Mouse (Mus musculus) testis, adult 2 months (tissue): ENCODE data around the gene Apol7a. TPM values are rescaled to one million over a fixed set of nuclear protein-coding genes. Genes with fewer than 3 reads are reported as not detected.
A peak's percentile ranks its signal among the peaks of the same experiment; 100 is the strongest.

Experiments
- H3K27ac ChIP-seq: fragments of 200-500 bp; 2 replicates; pipeline ENCODE4 v1.5.1; 2012; ENCODE audit warnings: low read depth, low read length; ENCODE audit not compliant: control insufficient read depth, insufficient read depth
- H3K27me3 ChIP-seq: fragments of 200-500 bp; 2 replicates; pipeline ENCODE4 v1.6.1; 2012; ENCODE audit warnings: mild to moderate bottlenecking, low read length, moderate library complexity; ENCODE audit not compliant: control insufficient read depth, insufficient read depth
- H3K36me3 ChIP-seq: fragments of 200-500 bp; 2 replicates; pipeline ENCODE4 v1.6.1; 2012; ENCODE audit warnings: mild to moderate bottlenecking, low read length; ENCODE audit not compliant: control insufficient read depth, insufficient read depth
- H3K4me1 ChIP-seq: fragments of 200-500 bp; 2 replicates; pipeline ENCODE4 v1.6.1; 2012; ENCODE audit warnings: low read length; ENCODE audit not compliant: control insufficient read depth, insufficient read depth
- H3K4me3 ChIP-seq: fragments of 200-500 bp; 2 replicates; pipeline ENCODE4 v1.5.1; 2012; ENCODE audit warnings: low read depth, mild to moderate bottlenecking, low read length, moderate library complexity, mixed read lengths; ENCODE audit not compliant: control insufficient read depth
- CTCF ChIP-seq: fragments of 200-500 bp; IDR thresholded peaks from 2 replicates; pipeline ENCODE4 v1.5.1; 2012; ENCODE audit warnings: low read depth, mild to moderate bottlenecking, inconsistent platforms, low read length, moderate library complexity; ENCODE audit not compliant: control insufficient read depth, insufficient read depth, insufficient replicate concordance
- POLR2A ChIP-seq: fragments of 200-500 bp; IDR thresholded peaks from 2 replicates; pipeline ENCODE4 v1.6.1; 2012; ENCODE audit warnings: low read depth, mild to moderate bottlenecking, inconsistent platforms, low read length, moderate library complexity; ENCODE audit not compliant: control insufficient read depth
- polyA plus RNA-seq: library from polyadenylated mRNA; depleted of rRNA; stranded (reverse); fragments of >200 nt; gene quantifications from 2 replicates; pipeline ENCODE4 v1.2.3, GENCODE M21; 2012

The Apol7a gene
- polyA plus RNA-seq, 1 experiment, result 0.10 TPM

DNA sequence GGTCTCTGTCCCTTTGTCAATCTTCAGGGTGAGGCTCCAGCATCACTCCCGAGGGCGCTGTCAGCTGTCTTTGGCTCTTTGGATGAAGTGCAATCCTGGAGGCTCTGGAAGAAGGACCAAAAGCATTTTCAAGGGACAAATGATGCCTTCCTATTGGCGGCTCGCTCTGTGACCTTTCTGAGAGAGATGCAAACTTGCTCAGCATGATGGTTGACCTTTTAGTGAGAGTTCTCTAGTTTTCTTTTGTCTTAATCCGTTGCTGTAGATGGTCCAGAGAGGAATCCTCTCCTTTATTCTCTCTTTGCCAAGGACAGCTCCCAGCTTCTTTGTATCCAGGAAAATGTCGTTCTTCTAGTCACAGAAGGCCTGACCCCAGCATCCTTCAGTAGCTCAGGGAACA lies 39.8 kb downstream of the Apol7a start:
- no peak for TF ChIP-seq POLR2A
- TF ChIP-seq CTCF, result no peak
- Histone ChIP-seq H3K36me3 (no peaks in the 10 kb centered on the region), H3K27me3 (peaks cover 3% of the 10 kb centered on the region; the same call in 1 of the 2 replicates), H3K4me3 (no peak overlapping the region), H3K4me1 (peaks cover 9% of the 10 kb centered on the region), H3K27ac (no peak overlapping the region)

DNA sequence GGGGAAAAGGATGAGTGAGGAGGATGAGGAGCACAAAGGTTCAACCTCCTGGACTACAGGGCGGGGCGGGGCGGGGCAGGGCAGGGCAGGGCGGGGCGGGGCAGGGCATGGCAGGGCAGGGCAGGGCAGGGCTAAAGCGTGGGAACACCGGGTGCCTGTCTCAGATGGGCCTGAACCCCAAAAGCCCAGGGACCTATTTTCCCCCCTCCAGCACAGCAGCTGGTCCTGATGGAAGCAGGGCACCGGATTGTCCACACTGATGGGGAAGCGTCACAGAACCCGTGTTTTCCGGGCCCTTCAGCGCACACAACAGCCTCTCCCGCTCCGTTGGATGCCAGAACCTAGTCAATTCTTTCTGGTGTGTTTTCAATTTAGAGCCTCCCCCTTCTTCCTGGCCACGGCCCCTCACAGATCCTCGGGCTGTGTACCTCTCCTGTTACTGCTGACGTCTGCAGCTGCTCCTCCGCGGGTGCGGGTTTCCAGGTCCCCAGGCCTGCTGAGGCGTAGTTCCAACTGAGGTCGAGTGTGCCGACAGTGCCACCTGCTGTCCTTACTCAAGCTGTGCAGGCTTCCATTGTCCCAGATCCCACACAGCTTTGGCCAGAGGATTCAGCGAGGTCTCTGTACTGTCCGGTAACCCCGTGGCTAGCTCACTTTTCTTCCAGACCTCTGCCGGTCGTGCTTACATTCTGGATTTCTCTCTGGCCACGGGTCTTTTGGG lies 40.4 kb downstream of the Apol7a start:
- TF ChIP-seq POLR2A (no peak), CTCF (peak; percentile 93)
- Histone ChIP-seq H3K36me3 (no peaks in the 10 kb centered on the region), H3K4me3 (peak overlapping the region; percentile 37), H3K4me1 (peaks cover 9% of the 10 kb centered on the region), H3K27ac (no peak overlapping the region), H3K27me3 (peaks cover 3% of the 10 kb centered on the region; the same call in 1 of the 2 replicates)

DNA sequence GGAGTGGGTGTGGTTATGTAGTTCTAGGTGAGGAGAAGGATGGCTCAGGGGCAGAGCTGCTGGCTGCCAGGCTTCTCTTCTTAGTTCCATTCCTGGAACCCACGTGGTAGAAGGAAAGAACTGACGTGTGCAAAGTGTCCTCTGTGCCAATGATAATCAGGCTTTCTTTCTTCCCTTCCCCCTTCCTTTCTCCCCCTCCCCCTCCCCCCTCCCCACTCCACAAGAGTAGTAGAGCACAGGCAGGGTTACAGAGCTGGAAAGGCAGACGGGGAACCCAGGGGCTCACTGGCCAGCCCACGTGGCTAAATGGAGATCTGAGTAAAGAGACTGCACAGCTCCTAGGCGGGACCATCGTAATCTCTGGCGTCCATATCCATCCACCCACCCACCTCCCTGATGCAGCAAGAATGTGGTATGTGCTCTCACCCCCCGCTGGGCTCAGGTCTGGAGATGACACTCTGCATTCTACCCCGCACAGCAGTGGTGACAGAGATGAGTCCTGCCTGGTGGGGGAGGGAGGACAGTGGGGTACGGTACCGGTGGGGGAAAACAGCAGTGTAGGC lies 42.6 kb downstream of the Apol7a start:
- H3K4me1 ChIP-seq, result peaks cover 12% of the 10 kb centered on the region
- TF ChIP-seq CTCF (no peak), POLR2A (no peak)
- H3K27ac ChIP-seq, result no peak overlapping the region
- H3K4me3 ChIP-seq, result no peak overlapping the region
- peaks cover 3% of the 10 kb centered on the region; the same call in 1 of the 2 replicates for H3K27me3 ChIP-seq
- no peaks in the 10 kb centered on the region for H3K36me3 ChIP-seq

DNA sequence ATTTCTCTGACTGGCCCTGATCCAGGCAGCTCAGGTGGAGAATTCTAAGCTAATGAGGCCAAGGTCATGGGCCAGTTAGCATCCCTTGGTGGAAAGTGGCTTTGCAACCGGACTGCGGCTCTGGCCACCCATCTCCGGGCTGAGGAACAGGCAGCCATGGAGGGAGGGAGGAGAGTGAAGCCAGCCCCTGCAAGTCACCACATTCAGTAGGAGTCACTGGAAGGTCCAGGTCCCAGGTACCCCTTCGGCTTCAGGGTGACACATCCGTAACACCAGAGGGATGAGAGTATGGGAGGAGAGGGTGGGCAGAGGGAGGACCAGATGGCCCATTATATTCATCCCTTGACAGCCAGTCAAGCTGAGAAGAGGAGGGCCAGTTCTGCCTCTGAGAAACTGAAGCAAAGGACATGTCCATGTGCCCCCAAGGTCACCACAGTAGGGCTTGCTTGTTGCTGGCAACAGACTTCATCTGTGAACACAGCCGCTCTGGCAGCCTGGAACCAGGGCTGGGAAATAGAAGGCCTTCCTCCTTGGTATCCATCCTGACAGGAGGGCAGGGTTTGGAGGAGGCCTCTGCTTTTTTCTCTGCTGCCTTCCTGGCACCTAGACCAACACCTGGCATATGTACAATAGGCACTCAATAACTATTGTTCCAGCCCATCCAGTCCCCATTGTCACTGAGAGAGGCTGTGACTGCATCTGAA lies 43.9 kb downstream of the Apol7a start:
- peaks cover 3% of the 10 kb centered on the region; the same call in 1 of the 2 replicates for H3K27me3 ChIP-seq
- H3K27ac ChIP-seq, result no peak overlapping the region
- no peak for TF ChIP-seq CTCF
- no peak for TF ChIP-seq POLR2A
- no peaks in the 10 kb centered on the region for H3K36me3 ChIP-seq
- H3K4me1 ChIP-seq, result peaks cover 12% of the 10 kb centered on the region
- no peak overlapping the region for H3K4me3 ChIP-seq

DNA sequence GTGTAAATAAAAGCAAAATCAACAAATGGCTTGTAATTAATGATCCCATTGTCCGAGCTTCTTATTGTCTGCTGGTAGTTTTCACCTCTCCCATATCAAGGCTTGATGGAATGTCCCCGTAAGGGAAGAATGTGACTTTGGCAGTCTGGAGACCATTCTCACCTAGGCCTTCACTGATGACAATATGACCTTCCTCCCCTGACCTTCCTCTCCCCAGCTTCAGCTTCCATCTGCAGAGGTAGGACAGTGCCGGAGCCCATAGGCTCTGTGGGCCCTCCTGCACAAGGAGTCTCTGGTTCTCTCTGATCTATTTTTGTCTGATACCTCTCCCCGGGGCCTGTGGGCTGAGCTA lies 44.4 kb downstream of the Apol7a start:
- no peak overlapping the region for H3K27ac ChIP-seq
- H3K4me1 ChIP-seq, result peaks cover 11% of the 10 kb centered on the region
- TF ChIP-seq POLR2A (no peak), CTCF (no peak)
- H3K4me3 ChIP-seq, result no peak overlapping the region
- no peaks in the 10 kb centered on the region for H3K36me3 ChIP-seq
- peaks cover under 1% of the 10 kb centered on the region; the same call in 1 of the 2 replicates for H3K27me3 ChIP-seq

DNA sequence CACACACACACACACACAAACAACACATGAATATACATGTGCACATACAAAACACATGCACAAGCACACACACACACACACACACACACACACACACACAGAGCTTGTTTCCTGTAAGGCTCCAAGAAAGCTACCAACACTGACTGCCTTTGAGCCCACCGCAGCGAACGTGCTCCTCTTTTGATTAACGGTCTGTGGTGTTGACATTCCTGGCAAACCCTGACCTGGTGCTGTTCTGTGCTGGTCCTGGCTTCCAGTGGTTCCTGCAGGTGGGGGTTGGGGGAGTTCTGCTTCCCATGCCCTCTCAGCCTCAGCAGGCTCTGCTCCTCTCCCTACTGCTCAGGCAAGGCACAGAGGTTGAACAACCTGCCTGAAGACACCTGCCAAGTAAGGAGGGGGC lies 45.1 kb downstream of the Apol7a start:
- Histone ChIP-seq H3K36me3 (no peaks in the 10 kb centered on the region), H3K27ac (no peak overlapping the region), H3K4me3 (no peak overlapping the region), H3K27me3 (no peaks in the 10 kb centered on the region), H3K4me1 (peaks cover 8% of the 10 kb centered on the region)
- no peak for TF ChIP-seq POLR2A
- no peak for TF ChIP-seq CTCF

DNA sequence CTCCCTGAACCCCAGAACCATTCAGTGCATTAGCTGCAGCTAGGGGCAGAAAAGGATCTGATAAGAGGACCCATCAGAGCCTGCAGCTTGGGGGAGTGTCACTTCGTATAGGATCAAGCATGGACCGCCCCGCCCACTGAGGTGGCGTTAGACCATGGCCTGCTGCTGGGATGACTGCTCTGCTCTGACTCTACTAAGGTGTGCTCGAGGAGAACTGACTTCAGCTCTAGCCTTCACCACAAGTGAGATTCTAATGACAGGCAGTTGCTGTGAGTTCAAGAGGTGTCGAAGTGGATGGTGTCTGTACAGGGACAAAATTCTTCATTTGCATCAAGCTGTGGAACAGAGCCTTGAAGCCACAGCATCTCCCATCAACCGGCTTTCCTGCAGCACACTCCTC lies 46.0 kb downstream of the Apol7a start:
- Histone ChIP-seq H3K27me3 (no peaks in the 10 kb centered on the region), H3K4me3 (no peak overlapping the region), H3K36me3 (no peaks in the 10 kb centered on the region), H3K27ac (no peak overlapping the region), H3K4me1 (peaks cover 3% of the 10 kb centered on the region; the same call in 1 of the 2 replicates)
- TF ChIP-seq CTCF, result no peak
- TF ChIP-seq POLR2A, result no peak

DNA sequence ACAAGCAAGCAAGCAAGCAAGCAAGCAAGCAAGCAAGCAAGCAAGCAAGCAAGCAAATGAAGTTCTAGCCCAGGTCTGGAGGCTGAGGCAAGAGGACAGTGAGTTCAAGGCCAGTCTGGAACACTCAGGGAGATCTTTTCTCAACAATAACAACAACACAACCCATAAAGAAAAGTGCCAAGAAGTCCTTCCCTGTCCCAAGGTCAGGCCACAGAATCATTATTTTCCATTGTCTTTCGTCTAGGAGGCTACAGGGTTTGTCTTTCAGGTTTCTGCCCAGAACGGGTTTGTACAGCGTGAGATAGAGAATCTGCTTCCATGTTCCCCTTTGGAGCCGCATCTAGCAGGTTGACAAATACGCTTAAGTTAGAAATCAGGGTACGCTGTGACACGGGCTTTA lies 48.8 kb downstream of the Apol7a start:
- no peak overlapping the region for H3K27ac ChIP-seq
- H3K4me3 ChIP-seq, result no peak overlapping the region
- TF ChIP-seq CTCF (no peak), POLR2A (no peak)
- H3K4me1 ChIP-seq, result peaks cover 3% of the 10 kb centered on the region; the same call in 1 of the 2 replicates
- no peaks in the 10 kb centered on the region for H3K27me3 ChIP-seq
- H3K36me3 ChIP-seq, result no peaks in the 10 kb centered on the region
